Mouse (Mus musculus): ENCODE measurements around the gene Trappc6b. TPM values are rescaled to one million over a fixed set of nuclear protein-coding genes. Genes with fewer than 3 reads are reported as not detected.

Trappc6b gene
- total RNA-seq (2023) = 52.9 to 78.5 TPM (median 66.3 TPM) in 4 replicates

DNA sequence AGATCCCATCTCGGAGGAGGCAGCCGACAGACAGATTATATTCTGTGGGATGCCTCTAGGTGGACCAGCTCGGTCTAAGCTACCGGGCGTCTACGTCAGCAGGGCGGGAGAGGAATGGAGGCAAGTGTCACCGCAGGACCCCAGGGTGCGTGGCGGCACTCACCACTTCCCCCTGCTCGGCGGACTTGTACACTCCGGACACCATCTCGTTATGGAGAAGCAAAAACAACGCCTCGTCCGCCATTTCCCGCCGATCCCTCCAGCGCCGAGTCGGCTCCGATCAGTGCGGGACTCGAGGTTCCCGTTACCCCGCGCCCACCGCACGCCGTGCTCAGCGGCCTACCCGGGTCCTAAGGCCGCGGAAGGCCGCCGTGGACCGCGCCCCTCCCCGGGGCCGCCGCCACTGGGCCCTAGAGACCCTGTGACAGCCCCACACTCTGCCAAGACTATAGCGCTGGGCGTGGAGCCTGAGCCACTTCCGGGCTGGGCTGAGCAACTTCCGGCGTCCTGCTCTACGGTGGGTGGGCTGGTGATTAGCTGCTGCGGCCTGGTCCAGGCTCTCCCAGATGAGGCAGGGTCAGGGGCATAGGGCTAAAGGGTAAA lies at the start of gene Trappc6b:
TSS of gene Trappc6b (minus strand) at position 480 of the 603 bp plus-strand sequence.

DNA sequence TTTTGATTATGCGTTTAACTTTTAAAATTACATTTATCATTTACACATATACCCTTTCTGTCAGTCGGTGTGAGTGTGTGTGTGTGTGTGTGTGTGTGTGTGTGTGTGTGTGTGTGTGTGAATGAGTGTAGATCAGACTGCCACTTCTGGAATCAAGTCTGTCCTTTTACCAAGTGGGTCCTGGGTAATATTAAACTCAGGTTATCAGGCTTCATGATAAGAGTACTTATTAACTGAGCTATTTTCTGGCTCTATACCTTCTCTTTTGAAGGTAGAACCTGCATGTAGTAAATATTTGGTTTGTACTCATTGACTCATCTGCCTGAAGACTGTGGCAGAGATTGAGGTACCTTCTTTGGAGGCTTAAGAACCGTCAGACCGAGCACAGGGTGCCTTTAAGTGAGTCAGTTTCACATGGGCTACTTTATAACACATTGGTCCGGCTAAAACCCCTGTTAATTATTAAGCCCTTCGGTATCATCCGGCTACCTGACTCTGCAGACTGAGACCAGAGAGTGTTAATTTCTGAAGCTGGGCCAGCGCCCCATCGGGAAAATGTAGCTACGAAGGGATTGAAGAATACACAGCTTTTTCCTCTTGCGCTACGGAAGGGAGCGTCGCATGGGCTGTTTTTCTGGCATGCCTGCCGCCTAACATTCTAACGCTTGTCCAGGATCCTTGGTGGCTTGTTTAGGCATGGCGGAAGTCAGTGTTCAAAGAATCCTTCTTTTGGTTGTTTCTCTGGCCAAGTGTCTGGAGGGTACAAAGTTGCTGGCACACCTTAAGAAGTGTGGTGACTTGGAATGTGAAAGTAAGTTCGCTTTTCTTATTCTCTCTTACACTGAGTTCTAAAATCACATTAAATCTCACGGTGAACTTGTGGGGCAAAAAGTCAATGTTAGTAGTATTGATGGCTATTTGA lies 34.1 kb upstream of the Trappc6b start, which contains the start of gene Mia2:
TSS of gene Mia2 (plus strand) at position 696 of the 922 bp plus-strand sequence.

DNA sequence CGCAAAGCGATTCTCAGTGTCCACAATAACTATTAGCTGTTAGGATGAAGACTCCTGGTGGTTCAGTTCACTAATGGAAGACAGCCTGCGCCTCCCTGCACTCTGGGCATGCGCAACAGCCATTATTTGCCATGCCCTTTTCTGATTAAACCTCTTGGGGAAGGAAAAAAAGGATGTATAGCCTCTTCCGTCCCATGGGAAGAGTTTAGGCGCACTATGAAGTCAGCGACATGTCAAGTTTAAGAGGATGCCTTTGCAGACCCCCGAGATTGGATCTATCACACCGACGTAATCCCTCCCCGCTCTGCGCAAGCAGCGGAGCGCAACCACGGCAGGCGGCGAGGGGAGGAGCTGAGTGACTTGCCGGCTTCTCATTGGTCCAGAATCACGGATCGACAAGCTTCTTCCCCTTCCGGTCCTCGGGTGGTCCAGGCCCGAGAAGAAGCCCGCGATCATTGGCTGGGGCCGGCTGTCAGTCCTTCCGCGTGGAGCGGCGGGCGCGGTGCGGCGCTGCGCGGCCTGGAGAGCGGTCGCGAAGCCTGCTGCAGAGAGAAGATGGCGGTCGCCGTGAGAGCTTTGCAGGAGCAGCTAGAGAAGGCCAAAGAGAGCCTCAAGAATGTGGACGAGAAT lies 5.3 kb upstream of the Trappc6b start, which contains the start of gene Pnn:
TSS of gene Pnn (plus strand) at position 437 of the 630 bp plus-strand sequence.

DNA sequence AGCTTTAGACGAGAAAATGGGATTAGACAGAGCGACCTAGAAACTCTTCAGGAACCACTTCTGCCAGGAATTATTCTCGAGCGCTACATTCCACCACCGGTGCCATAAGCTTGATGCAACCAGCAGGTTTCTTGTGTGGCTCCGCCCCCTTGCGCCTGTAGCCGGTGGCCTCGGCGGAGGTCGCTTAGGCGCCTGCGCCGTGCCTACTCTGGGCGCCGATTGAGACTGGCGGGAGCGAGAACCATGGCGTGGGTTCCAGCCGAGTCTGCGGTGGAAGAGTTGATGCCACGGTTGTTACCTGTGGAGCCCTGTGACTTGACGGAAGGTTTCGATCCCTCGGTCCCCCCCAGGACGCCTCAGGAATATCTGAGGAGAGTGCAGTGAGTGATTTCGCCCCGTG lies 48.0 kb downstream of the Trappc6b start, which contains the start of gene Gemin2:
TSS of gene Gemin2 (plus strand) at position 160 of the 400 bp plus-strand sequence.

DNA sequence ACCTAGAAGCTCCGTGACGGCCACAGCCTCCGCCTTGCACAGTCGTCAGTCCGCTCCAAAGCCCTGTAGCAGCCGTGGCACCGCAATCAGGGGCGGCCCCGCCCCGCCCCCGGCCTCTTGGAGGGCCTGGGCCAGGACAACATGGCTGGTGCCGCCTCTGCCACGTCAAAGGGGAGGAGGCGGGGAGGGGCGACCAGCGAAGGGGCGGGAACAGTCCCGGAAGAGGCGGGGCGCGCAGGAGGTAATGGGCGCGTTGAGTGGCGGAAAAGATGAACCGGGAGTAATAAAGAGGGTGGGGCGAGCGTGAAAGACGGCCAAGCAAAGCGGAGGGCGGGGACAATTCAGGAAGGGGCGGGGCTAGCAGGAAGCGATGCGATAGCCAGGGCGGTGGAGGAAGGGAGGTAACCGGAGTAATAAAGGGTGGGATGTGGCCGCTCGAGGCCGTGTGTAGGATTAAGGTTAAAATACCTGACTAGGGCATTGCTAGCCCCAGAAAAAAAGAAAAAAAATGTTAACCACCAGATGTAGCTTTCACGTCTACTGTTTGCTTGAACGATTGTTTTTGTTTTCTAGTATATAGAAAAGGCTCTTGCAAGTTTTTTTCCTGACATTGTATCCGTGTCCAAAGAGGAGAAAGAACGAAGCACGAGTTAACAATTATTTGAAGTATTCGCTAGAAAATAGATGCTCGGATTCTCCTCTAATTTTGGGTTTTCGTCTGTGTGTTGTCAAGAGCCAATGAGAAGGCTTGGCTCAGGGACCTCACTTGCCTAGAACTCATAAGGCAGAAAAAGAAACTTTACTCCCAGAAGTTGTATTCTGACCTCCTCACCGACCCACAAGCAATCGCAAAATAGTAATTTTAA lies 49.2 kb downstream of the Trappc6b start, which contains the start of gene Sec23a:
TSS of gene Sec23a (minus strand) at position 174 of the 866 bp plus-strand sequence.

Other genes with a start within 250 kb of the Trappc6b start
- gene Sec23a, start 49.5 kb downstream of the Trappc6b start, total RNA-seq (2023) = 19.3 to 24.1 TPM (median 22.9 TPM) in 4 replicates
- gene Gemin2, start 48.1 kb downstream of the Trappc6b start, total RNA-seq (2023) = 12.7 to 17.2 TPM (median 15.2 TPM) in 4 replicates
- gene Pnn, start 5.4 kb upstream of the Trappc6b start, total RNA-seq (2023) = 63.9 to 70.0 TPM (median 69.4 TPM) in 4 replicates
- gene Mia2, start 34.3 kb upstream of the Trappc6b start, total RNA-seq (2023) = 107 to 122 TPM (median 113 TPM) in 4 replicates
- gene Fbxo33, start 158.3 kb upstream of the Trappc6b start, total RNA-seq (2023) = 42.5 to 51.5 TPM (median 48.3 TPM) in 4 replicates

Measured in B cell, adult 62 days (primary cell).